Mouse (Mus musculus): ENCODE data around the gene Grid2. TPM values are rescaled to one million over a fixed set of nuclear protein-coding genes. Genes with fewer than 3 reads are reported as not detected.

Grid2 gene
- polyA plus RNA-seq, 1 experiment from 2014 or later, result 1.8 TPM

- no peaks in the 10 kb centered on the region for H3K36me3 ChIP-seq (replicated peaks)
- no peaks in the 10 kb centered on the region for H3K9me3 ChIP-seq
- peaks cover 93% of the 10 kb centered on the region for H3K27me3 ChIP-seq
- H3K9ac ChIP-seq, result no peak overlapping the region
- H3K4me2 ChIP-seq, result no peak overlapping the region
- peaks cover 39% of the 10 kb centered on the region for H3K4me1 ChIP-seq
- 2% methylated on average over 8 of the region's 8 CpGs for WGBS
- H3K4me3 ChIP-seq (replicated peaks), result no peak overlapping the region
- no peak for ATAC-seq (ENCODE audit: low FRiP score)
- no peak overlapping the region for H3K27ac ChIP-seq
Measured at GRCm38 (mm10) chr6:64731621-64732320, 1476.1 kb downstream of the Grid2 start.

DNA sequence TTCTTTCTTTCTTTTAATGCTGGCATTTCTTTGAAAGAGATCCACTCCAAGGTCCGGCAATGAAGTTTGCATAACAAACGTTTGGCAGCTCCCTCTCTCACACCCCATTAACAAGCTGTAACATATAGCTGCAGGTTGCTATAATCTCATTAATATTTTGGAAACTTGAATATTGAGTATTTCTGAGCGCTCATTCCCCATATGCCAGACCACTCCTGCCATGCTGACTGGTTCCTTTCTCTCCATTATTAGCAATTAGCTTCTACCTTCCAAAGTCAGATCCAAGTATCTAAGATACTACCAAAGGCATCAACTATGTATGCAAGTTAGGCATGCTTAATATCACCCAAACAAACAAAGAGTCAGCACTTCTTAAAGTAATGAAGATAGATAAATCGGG, 1477.6 kb downstream of the Grid2 start:
- peaks cover 83% of the 10 kb centered on the region for H3K27me3 ChIP-seq
- peaks cover 31% of the 10 kb centered on the region for H3K4me1 ChIP-seq
- H3K36me3 ChIP-seq (replicated peaks), result no peaks in the 10 kb centered on the region
- H3K27ac ChIP-seq, result no peak overlapping the region
- H3K4me3 ChIP-seq (replicated peaks), result no peak overlapping the region
- no peak overlapping the region for H3K4me2 ChIP-seq
- WGBS, result 1% methylated on average over 4 of the region's 4 CpGs
- no peak overlapping the region for H3K9ac ChIP-seq
- no peaks in the 10 kb centered on the region for H3K9me3 ChIP-seq
- no peak for ATAC-seq (ENCODE audit: low FRiP score)

GRCm38 (mm10) chr6:64734441-64735320, 1479.0 kb downstream of the Grid2 start:
- ATAC-seq (ENCODE audit: low FRiP score), result peak; percentile 73
- Histone ChIP-seq H3K27me3 (peaks cover 76% of the 10 kb centered on the region), H3K9ac (peak overlapping the region; percentile 45), H3K4me2 (peak overlapping the region; percentile 98), H3K4me3 (replicated peaks) (peak overlapping the region; percentile 51), H3K36me3 (replicated peaks) (no peaks in the 10 kb centered on the region), H3K27ac (no peak overlapping the region), H3K4me1 (peaks cover 19% of the 10 kb centered on the region), H3K9me3 (no peaks in the 10 kb centered on the region)
- under 1% methylated on average over 54 of the region's 54 CpGs for WGBS

DNA sequence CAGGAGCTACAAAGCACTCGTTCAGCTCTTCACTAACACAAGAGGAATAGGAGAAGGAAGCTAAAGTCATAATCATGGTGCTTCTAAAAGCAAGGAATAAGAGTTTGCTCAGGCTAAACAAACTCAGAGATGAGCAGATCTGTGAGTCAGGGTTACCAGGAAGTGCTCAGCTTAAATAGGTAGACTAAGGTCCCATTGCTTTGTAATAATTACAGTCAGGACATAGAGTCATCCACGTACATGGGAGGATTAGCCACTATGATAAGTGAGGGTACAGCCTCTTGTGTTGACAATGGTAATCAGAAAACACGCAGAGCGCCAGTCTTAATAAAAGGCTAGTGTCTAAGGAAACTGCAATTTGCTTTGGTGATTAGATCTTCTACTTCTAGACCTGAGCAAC, 1480.6 kb downstream of the Grid2 start:
- WGBS, result 74% methylated on average over 4 of the region's 4 CpGs
- H3K4me2 ChIP-seq, result no peak overlapping the region

GRCm38 (mm10) chr6:64742915-64743489, 1487.3 kb downstream of the Grid2 start:
- Histone ChIP-seq H3K4me3 (replicated peaks) (no peak overlapping the region), H3K4me1 (no peaks in the 10 kb centered on the region), H3K9me3 (no peaks in the 10 kb centered on the region), H3K27me3 (peaks cover 11% of the 10 kb centered on the region; the same call in 1 of the 2 replicates), H3K36me3 (replicated peaks) (no peaks in the 10 kb centered on the region), H3K27ac (no peak overlapping the region), H3K4me2 (no peak overlapping the region), H3K9ac (no peak overlapping the region)
- no peak for ATAC-seq (ENCODE audit: low FRiP score)
- WGBS, result 91% methylated on average over 2 of the region's 2 CpGs

More for the DNA sequence above, 1480.6 kb downstream of the Grid2 start:
- Histone ChIP-seq H3K4me3 (replicated peaks) (no peak overlapping the region), H3K9ac (no peak overlapping the region), H3K27me3 (peaks cover 68% of the 10 kb centered on the region), H3K9me3 (no peaks in the 10 kb centered on the region), H3K27ac (no peak overlapping the region), H3K4me1 (peaks cover 11% of the 10 kb centered on the region), H3K36me3 (replicated peaks) (no peaks in the 10 kb centered on the region)
- no peak for ATAC-seq (ENCODE audit: low FRiP score)

All from forebrain, embryonic 12.5 days (tissue).